Mouse (Mus musculus) left cerebral cortex, adult 9 months (tissue): ENCODE measurements around the gene Gm10203.
A peak's percentile ranks its signal among the peaks of the same experiment; 100 is the strongest.
"Not testable (repeated sequence)": the region's sequence is repeated elsewhere in the genome, so short reads cannot be mapped to it uniquely, and the experiment has no call there.

Source experiments
- DNase-seq, 2 experiments: peaks; one replicate each; pipeline ENCODE4 v3.0.0; 2022; ENCODE audit warnings: low spot score in 2 of 2

The Gm10203 gene

DNA sequence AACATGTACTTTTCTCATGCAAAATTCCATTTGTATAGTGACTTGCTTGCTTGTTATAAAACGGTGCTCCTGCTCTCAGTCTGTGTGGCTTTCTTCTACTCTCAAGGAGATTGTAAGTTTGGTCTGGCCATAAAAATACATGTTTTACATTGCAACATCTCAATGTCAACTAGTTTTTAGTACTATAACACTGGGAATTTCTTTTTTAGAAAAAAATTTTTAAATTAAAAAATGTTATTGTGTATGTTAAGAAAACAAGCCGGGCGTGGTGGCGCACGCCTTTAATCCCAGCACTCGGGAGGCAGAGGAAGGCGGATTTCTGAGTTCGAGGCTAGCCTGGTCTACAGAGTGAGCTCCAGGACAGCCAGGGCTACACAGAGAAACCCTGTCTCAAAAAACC, at the start of gene Gm10203:
Gene Gm10203, plus strand, starts transcription at position 301 of the 400 bp plus-strand sequence.
- not testable (repeated sequence) for DNase-seq

- no peak for DNase-seq
These were observed 37.6 kb upstream of the Gm10203 start for GRCm38 (mm10) chr6:149092406-149092805.

- DNase-seq = no peak
These were observed 36.5 kb upstream of the Gm10203 start for GRCm38 (mm10) chr6:149093465-149093864.

GRCm38 (mm10) chr6:149094555-149094954, 35.4 kb upstream of the Gm10203 start:
- no peak for DNase-seq

- DNase-seq = no peak
These were observed 34.6 kb upstream of the Gm10203 start for GRCm38 (mm10) chr6:149095389-149095788.

DNA sequence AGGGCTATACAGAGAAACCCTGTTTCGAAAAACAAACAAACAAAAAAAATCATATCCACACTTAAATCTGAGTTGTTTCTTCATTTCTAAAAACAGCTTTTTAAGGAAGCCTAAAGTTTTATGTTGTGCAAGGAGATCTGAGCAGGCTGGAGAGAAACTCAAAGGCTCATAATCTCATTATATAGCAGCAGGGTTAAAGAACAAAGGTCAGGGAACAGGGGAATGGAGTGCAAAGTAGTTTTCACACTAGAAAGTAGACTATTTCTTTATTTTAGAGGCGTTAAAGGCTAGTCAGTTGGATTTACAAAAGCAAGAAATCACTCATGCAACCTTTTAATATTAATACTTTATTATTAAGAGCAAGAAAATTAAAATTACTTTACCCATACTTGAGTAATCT, 33.7 kb upstream of the Gm10203 start:
- DNase-seq = no peak

GRCm38 (mm10) chr6:149097276-149097675, 32.7 kb upstream of the Gm10203 start:
- DNase-seq = no peak

- DNase-seq = no peak
These were observed 31.0 kb upstream of the Gm10203 start for GRCm38 (mm10) chr6:149098993-149099392.

- peak; percentile 19 to 65 for DNase-seq
These were observed 29.5 kb upstream of the Gm10203 start for GRCm38 (mm10) chr6:149100174-149101075.

DNA sequence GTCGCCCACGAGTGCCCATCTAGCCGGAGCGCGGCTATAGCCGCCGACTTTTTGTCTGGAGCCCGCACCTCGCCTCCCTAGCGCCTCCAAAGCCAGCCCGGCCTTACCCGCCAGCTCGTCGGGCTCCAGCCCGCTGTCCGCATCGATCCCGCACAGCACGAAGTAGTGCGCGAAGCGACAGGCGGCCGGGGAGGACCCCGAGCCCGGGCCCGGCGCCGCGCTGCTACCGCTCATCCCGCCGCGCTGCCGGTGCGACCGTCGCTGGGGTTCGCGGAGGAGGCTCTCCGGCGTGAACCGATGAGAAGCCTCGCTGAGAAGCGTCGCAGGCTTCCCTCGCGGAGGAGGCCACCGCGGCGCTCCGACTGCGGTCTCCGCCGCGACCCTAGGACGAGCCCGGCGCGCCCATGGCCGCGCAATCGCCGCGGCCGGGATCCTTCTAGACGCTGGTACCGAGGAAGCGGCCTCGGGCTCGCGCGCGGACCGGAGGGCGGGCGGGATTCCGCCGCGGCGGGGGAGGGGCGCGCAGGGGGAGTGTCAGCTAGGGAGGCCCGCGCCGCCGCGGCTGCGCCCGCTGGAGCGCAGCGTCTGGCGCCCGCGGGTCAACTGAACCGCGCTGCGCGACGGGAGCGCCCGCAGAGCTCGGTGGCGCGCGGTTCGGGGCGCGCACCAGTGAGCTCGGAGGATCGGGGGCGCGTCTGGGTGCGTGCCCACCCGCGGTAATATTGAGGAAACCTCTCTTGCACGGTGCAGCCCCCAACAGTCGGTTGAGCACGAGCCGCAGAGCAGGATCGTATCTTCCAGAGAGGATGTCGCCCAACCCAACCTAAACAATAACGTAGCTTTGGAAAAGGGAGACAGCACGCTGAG, 28.7 kb upstream of the Gm10203 start, which contains the start of gene Dennd5b:
Gene Dennd5b, minus strand, starts transcription at position 605 of the 867 bp plus-strand sequence.
- peak; percentile 49 to 80 for DNase-seq

- DNase-seq = no peak
These were observed 28.1 kb upstream of the Gm10203 start for GRCm38 (mm10) chr6:149101943-149102243.

- no peak for DNase-seq
These were observed 26.5 kb upstream of the Gm10203 start for GRCm38 (mm10) chr6:149103451-149103850.

GRCm38 (mm10) chr6:149107615-149108014, 22.4 kb upstream of the Gm10203 start:
- DNase-seq = no peak

DNA sequence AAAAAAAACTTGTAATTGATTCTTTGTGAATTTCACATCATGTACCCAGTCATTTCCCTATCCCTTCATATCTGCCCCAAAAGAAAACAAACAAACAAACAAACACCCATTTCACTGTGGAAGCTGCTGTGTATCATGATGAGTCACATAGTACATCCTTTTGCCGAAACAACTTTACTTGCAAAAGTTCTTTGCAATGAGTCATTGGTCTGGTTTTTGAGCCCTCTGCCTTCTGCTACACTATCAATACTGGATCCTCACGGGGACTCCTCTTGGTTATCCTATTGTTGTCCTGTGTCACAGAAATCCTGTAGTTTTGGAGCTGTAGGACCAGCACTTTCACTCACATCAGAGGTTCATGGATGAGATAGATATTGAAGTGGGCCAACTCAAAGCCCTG, 21.1 kb upstream of the Gm10203 start:
- no peak for DNase-seq

DNA sequence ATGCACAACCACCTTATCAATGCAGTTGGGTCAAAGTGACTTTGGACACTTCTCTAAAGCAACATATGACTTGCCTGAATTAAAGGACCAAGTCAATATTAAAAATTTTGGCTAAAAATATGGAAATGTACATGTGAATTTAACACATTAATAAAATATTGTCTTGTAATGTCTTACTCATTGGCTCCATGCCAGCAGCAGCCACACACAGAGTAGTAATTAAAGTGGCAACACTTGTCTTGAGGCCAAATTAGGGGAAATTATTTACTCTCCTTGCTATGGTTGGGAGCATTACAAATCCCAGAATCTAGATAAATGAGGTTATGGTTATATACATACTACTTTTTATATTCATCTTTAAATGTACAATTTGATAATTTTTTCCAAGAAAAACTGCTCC, 13.0 kb upstream of the Gm10203 start:
- DNase-seq = no peak

- no peak for DNase-seq
These were observed 11.0 kb upstream of the Gm10203 start for GRCm38 (mm10) chr6:149118935-149119334.

- peak; percentile 25 to 78 for DNase-seq
These were observed 10.1 kb upstream of the Gm10203 start for GRCm38 (mm10) chr6:149119853-149120252.

GRCm38 (mm10) chr6:149123042-149123441, 6.9 kb upstream of the Gm10203 start:
- DNase-seq = no peak

- DNase-seq = peak in 1 of 2 experiments; percentile 19
These were observed 3.3 kb upstream of the Gm10203 start for GRCm38 (mm10) chr6:149126675-149127074.

DNA sequence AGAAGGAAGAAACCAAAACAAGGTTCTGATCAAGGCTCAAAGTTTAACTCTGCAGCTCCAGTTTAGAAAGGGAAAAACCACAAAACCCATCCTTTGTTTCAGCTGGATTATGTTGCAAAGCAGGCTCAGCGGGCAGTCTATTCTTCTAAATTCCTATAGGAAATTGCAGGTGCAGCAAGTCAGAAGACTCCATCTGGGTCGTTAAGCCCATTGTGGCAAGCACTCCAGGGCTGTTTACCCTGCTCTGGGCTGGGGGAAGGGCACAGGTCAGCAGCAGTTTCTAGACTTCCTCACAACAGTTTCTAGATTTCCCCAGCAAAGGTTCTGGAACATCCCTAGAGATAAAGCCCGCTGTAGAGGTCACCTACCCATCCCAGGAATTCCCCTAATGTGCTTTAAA, 1.1 kb downstream of the Gm10203 start:
- DNase-seq = no peak

DNA sequence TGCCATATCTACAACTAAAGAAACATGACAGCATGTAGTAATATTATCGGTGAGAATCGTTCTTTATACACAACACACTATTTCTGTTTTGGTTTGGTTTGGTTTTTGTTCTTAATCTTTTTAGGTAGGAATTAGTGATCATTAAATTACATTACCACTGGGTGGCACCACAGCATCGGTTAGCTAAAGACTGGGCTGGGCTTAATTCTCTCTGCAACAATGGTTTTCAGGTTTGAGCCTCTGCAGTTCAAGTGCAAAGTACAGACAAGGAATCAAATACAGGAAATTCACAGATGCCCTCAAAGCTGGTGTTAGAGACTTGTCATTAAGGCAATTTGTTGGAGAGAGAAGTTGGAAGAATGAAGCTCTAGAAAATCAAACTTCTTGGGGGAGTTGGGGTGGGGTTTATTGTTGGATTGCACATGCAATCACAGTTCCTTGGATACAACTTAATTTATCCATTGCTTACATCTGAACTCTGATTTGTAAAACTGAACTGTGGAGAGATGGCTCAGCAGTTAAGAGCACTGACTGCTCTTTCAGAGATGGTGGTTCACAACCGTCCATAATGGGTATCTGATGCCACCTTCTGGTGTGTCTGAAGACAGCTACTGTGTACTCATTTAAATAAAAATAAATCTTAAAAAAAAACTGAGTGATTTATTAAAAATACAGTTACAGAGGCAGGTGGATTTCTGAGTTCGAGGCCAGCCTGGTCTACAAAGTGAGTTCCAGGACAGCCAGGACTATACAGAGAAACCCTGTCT, 2.5 kb downstream of the Gm10203 start:
- peak in 1 of 2 experiments; percentile 14 for DNase-seq
